Mouse (Mus musculus) left cerebral cortex, postnatal 14 days (tissue): Measurements from ENCODE around the gene Rfx7. TPM values are rescaled to one million over a fixed set of nuclear protein-coding genes. Genes with fewer than 3 reads are reported as not detected.
"Not testable (repeated sequence)": the region's sequence is repeated elsewhere in the genome, so short reads cannot be mapped to it uniquely, and the experiment has no call there.

Source experiments
- DNase-seq, 2 experiments: peaks; one replicate each; pipeline ENCODE4 v3.0.0; 2021 to 2022; ENCODE audit warnings: low spot score in 2 of 2, mixed read lengths in 1 of 2
- intact Hi-C: fragments of 180-260 bp; cut with DNase I; formaldehyde crosslinking; loops from one replicate; pipeline ENCODE4 v1.15.1; 2025
- total RNA-seq, 2 experiments: library from RNA; stranded (reverse); gene quantifications; 2 replicates each; pipeline ENCODE4 v1.2.3; 2021

Rfx7 gene
- total RNA-seq, 2 experiments from 2014 or later: 28.6 to 29.5 TPM

DNA sequence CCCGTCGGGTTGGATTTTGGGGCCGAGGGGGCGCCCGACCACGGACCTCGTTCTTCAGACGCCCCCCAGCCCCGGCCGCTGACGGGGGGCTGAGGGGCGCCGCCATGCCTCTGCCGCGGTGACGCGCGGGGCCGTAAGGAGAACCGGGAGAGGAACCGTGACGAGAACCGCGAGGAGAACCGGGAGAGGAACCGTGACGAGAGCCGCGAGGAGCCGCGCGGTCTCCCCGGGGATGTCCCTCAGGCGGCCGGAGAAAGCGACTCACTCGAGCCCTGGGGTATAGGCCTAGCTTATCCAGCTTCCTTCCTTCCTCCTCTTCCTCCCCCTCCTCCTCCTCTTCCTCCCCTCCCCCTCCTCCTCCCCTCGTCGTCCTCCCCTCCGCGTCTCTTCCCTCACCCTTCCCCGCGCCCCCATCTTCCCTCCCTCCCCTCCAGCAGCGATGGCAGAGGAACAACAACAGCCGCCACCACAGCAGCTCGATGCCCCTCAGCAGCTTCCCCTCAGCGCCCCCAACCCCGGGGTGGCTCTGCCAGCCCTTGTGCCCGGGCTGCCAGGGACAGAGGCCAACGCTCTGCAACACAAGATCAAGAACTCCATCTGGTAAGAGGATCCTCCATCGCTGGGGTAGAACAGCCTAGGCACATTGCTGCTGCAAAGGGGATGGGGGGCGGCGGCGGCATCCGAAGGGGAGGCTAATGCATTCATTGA, 495 bp downstream of the Rfx7 start:
- intact Hi-C loops: loop anchor here (5.0 kb wide), 3 partner anchors 40 to 130 kb away; partner anchors contain the start of genes Nedd4 and Tex9
- DNase-seq: peak; percentile 41 to 42

GRCm38 (mm10) chr9:72533089-72533415, 1.0 kb downstream of the Rfx7 start:
- intact Hi-C loops: loop anchor here (5.0 kb wide), 3 partner anchors 41 to 129 kb away; partner anchors contain the start of genes Nedd4 and Tex9
- DNase-seq: no peak

GRCm38 (mm10) chr9:72534985-72535384, 2.9 kb downstream of the Rfx7 start:
- intact Hi-C loops: loop anchor here (5.0 kb wide), 3 partner anchors 43 to 127 kb away; partner anchors contain the start of genes Nedd4 and Tex9
- DNase-seq: no peak

DNA sequence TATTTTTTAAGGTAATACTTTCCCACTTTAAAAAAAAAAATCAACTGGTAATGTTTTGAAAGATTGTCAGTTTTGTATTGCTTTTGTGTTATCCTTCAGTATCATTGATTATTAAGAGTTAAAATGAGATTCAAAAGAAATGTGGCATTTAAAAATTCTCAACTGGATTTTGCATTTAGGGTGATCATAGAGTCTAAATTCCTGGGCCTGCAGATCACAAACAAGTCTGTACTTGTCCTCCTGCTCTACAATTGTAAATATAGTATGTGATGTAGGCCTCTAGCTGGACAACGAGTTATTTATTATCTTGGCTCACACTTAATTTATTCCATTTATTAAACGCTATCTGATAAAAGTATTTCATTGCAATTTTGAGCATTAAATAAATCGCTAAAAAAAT, 3.4 kb downstream of the Rfx7 start:
- intact Hi-C loops: no loop called here
- no peak for DNase-seq

DNA sequence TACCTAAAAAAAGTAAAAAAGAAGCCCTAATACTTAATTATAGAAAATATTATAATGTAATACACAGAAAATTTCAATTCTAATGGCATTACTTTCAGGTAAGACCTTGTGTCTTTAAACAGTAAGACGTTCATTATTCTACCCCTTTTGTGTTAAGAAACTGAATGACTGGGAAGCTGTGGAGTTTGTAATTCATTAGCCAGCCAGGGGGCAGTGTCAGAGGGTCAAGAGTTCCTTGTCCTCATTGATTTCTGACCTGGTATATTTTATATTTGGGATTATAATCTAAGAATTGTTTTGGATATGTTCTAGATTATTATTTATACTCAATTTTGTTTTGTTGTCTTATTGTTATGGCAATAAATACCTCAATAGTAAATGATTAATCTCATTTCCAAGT, 5.0 kb downstream of the Rfx7 start:
- DNase-seq: no peak
- intact Hi-C loops: no loop called here

DNA sequence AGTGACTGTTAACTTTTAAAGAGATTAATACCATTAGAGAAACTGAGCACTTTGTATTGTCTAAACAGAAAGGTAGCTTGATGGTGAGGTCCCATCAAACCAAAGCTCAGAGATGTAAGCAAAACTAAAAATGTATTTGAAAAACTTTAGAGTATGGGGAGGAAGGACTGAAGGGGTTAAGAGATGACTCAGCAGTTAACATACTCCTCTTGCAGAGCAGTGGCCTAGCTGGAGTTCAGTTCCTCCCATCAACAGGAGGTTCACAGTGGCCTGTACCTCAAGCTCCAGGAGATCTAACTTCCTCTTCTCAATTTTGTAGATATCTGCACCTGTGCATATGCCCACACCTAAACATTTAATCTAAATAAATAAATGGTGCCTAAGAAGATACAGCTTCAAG, 11.6 kb downstream of the Rfx7 start:
- DNase-seq: no peak
- intact Hi-C loops: no loop called here

GRCm38 (mm10) chr9:72558780-72559179, 26.7 kb downstream of the Rfx7 start:
- DNase-seq: no peak

DNA sequence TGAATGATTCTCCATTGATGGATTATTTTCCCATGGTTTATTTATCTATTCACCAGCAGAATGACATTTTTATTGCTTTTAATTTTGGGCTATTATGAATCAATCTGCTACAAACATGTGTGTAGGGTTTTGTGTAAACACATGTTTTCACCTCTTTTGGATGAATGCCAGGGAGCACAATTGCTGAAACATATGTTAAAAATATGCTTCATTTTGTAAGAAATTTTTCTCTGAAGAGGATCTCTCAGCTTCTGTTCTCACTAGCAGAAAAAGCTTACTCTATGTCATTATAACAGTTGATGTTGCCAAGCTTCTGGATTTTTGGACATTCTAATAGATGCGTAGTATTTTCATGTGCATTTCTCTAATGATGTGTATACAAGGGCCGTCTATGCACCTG, 28.3 kb downstream of the Rfx7 start:
- no peak for DNase-seq
- intact Hi-C loops: no loop called here

More at GRCm38 (mm10) chr9:72558780-72559179, 26.7 kb downstream of the Rfx7 start:
- intact Hi-C loops: no loop called here

DNA sequence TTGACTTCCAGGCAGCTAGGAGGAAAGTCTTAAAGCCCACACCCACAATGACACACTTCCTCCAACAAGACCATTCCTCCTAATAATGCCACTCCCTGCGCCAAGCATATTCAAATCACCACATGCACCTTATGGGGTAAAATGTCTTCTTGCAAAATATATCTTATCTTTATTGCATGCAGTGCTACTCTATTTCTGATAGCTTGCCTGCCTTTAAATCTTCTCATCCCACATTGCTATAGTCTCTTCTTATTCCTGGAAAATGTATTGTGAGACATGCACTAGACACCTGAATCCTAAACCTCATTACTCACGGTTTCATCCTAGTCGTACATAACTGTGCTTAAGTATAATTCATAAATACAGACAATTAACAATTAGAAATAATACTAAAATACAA, 31.2 kb downstream of the Rfx7 start:
- DNase-seq: no peak
- intact Hi-C loops: no loop called here

DNA sequence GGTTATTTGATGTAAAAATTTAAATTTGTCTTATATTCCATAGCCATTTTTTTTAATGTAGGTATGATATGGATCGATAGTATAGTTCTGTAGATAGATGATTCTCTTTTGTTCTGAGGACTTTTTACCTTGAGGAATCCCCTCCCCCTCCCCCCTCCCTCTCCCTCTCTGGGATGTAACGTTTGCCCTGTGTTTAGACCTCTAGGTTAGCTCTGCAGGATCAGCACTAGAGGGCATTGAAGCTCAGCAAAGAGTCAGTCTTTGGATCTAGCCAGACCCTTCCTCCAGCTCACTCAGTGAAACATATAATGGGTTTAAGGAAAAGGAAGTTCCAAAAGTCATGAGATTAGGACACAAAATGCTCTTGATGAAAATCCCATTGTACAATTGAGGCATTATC, 35.1 kb downstream of the Rfx7 start:
- intact Hi-C loops: no loop called here
- no peak for DNase-seq

- intact Hi-C loops: no loop called here
- DNase-seq: no peak
Measured at GRCm38 (mm10) chr9:72580216-72580615, 48.2 kb downstream of the Rfx7 start.

DNA sequence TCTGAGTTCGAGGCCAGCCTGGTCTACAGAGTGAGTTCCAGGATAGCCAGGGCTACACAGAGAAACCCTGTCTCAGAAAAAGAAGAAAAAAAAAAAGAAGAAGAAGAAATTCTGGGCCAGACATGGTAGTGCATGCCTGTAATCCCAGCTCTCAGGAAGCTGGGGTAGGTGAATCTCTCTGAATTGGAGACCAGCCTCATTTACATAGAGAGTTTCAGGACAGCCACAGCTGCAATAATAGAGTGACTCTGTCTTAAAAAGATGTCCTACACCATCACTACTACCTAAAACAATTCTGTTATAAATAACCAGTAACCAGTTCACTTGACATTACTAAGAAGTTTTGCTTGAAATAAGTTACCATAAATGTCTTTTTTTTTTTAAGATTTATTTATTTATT, 58.8 kb downstream of the Rfx7 start:
- DNase-seq: no peak
- intact Hi-C loops: no loop called here

- DNase-seq: no peak
- intact Hi-C loops: no loop called here
Measured at GRCm38 (mm10) chr9:72592016-72592415, 60.0 kb downstream of the Rfx7 start.

- intact Hi-C loops, DNase-seq: not testable (repeated sequence)
Measured at GRCm38 (mm10) chr9:72594656-72595055, 62.6 kb downstream of the Rfx7 start.

DNA sequence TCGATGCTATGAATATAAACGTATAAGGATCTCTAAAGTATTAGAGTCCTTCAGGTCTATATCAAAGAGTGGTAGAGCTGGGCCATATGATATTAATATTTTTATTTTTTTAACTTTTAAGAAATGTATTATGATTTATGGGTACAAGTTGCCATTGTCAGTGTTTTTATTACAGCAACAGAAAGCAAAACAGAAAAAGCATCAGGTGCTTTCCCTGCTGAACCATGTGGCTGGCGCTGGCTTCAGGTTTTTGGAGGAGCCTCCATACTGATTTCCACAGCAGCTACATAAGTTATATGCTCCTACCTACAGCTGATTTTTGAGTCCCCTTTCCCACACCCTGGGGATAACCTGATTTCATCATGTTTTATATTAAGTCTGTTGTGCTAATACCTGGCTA, 68.1 kb downstream of the Rfx7 start:
- intact Hi-C loops: no loop called here
- DNase-seq: no peak

DNA sequence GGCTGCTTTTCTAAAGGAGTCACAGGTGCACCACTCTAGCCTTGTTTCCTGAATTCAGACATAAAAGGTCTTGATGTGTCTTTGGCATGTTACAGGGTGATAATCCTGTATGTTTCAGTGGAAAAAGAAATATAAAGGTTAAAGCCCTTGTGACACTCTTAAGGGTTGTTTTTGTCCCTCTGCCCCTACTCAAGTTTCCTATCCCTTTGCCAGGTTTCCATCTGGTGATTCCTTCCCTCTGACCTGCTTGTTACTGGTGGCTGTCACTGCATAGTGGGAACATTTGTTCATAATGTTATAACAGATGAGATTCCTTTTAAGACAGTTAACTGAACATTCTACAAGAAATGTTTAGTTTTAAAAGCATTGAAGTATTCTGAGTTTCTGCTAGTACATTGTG, 77.7 kb downstream of the Rfx7 start:
- intact Hi-C loops: no loop called here

GRCm38 (mm10) chr9:72613884-72614283, 81.8 kb downstream of the Rfx7 start:
- intact Hi-C loops: no loop called here
- no peak for DNase-seq

More for the DNA sequence above, 77.7 kb downstream of the Rfx7 start:
- no peak for DNase-seq

DNA sequence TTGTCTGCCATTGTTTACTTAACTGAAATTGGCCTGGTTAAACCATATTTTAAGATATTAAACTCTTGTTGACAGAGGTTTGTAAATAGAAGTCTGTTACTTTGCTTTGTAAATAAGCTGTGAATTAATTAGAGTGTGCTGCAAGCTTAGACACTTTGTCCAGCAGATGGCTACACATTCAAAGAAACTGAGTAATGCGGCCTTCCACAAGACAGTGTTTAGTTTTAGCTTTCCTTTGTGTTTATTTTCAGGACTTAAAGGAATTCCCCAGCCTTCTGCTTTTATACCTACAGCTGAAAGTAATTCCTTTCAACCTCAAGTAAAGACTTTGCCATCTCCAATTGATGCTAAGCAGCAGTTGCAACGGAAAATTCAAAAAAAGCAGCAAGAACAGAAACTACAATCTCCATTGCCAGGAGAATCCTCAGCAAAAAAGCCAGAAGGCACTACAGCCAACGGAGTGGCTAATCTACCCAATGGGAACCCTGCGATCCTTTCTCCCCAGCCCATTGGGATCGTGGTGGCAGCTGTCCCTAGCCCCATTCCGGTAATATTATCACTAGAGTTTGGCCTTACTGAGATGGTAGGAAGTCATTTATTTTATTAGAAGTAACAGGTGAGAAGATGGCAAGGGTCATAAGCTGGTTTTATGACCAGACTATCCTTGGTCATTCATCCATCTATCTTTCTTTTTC, 82.9 kb downstream of the Rfx7 start:
- DNase-seq: no peak
- intact Hi-C loops: no loop called here

DNA sequence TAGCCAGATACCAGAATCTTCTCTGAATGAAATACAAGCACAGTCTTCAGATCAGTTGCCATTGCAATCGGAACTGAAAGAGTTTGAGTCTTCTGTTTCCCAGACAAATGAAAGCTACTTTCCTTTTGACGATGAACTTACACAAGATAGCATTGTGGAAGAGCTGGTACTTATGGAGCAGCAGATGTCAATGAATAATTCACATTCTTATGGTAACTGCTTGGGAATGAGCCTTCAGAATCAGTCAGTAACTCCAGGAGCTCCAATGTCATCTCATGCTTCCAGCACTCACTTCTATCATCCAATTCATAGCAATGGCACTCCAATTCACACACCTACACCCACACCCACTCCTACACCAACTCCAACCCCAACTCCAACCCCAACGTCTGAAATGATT, 86.0 kb downstream of the Rfx7 start:
- DNase-seq: no peak
- intact Hi-C loops: no loop called here

DNA sequence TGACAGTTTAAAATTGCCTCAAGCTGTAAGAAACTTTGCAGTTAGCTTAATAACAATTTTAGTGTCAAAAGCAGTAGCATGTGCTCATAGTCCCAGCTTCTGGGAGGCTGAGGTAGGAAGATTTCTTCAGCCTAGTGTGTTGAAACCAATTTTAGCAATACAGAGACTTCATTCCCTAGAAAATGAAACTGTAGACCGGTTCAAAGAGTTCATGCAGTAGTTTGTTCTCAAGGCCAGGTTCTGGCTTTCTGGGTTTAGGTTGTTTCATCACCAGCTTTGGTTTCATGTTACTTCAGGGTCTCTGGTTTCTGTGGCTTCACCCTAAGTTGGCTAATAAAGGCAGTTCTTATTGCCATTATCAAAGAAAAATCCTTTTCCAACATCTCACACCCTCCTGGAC, 91.6 kb downstream of the Rfx7 start:
- intact Hi-C loops: no loop called here
- DNase-seq: no peak

GRCm38 (mm10) chr9:72627598-72627997, 95.6 kb downstream of the Rfx7 start:
- intact Hi-C loops: no loop called here
- DNase-seq: no peak
